Mouse (Mus musculus): ENCODE results near the gene Tcf7l2. TPM values are rescaled to one million over a fixed set of nuclear protein-coding genes. Genes with fewer than 3 reads are reported as not detected.
A peak's percentile ranks its signal among the peaks of the same experiment; 100 is the strongest.

Gene Tcf7l2
- total and polyA plus RNA-seq, 2 experiments, result 3.2 to 14.6 TPM

GRCm38 (mm10) chr19:55909039-55909438 is 167.4 kb downstream of the Tcf7l2 start:
- DNase-seq (ENCODE audit: extremely low read depth, low read depth, low spot score), result peak; percentile 30

DNA sequence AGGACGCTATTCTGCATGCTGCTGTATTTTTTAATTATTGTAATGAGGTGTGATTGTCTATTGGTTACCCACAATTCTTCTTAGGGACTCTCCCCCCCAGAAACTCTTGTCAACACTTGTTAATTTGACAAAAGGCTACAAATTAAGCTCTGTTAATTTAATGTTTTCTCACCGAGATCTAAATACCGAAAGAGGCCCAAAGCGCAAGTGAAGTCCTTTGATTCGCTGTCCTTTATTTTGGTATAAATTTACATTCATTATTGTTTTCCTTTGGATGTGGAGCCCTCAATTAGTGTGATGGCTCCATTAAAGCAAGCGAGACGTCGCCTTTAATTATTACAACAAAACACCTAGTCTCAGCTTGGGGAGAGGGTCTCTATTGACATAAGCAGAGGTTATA is 170.3 kb downstream of the Tcf7l2 start:
- H3K4me1 ChIP-seq (ENCODE audit: control insufficient read depth, insufficient read depth, low read length), result peaks cover 2% of the 10 kb centered on the region; the same call in 1 of the 2 replicates
- H3K36me3 ChIP-seq (ENCODE audit: control insufficient read depth, insufficient read depth, low read length), result peaks cover 50% of the 10 kb centered on the region
- no peaks in the 10 kb centered on the region; the same call in 1 of the 2 replicates for H3K79me2 ChIP-seq (ENCODE audit: control insufficient read depth, insufficient read depth, low read length)
- H3K4me3 ChIP-seq (ENCODE audit: insufficient read depth, low read depth, low read length), result no peak overlapping the region
- no peak overlapping the region for H3K27ac ChIP-seq (replicated peaks; ENCODE audit: insufficient read depth, low read depth, low read length)
- no peak overlapping the region for H3K9ac ChIP-seq (ENCODE audit: low read depth, low read length)
- WGBS, result 98% methylated on average over 8 of the region's 8 CpGs
- DNase-seq (ENCODE audit: extremely low read depth, low read depth, low spot score), result no peak
- TF ChIP-seq POLR2A (IDR thresholded peaks at IDR 0.05; ENCODE audit: extremely low read depth, insufficient read depth, low read length) (no peak), CTCF (IDR thresholded peaks at IDR 0.05; ENCODE audit: low read depth, low read length) (no peak)
- H3K27me3 ChIP-seq (ENCODE audit: control insufficient read depth, insufficient read depth, low read length), result no peaks in the 10 kb centered on the region

More at GRCm38 (mm10) chr19:55909039-55909438, 167.4 kb downstream of the Tcf7l2 start:
- TF ChIP-seq CTCF (IDR thresholded peaks at IDR 0.05; ENCODE audit: low read depth, low read length), result peak; percentile 39
- TF ChIP-seq POLR2A (IDR thresholded peaks at IDR 0.05; ENCODE audit: extremely low read depth, insufficient read depth, low read length), result no peak
- H3K27me3 ChIP-seq (ENCODE audit: control insufficient read depth, insufficient read depth, low read length), result no peaks in the 10 kb centered on the region
- peaks cover 3% of the 10 kb centered on the region; the same call in 1 of the 2 replicates for H3K79me2 ChIP-seq (ENCODE audit: control insufficient read depth, insufficient read depth, low read length)
- H3K9ac ChIP-seq (ENCODE audit: low read depth, low read length), result no peak overlapping the region
- H3K27ac ChIP-seq (replicated peaks; ENCODE audit: insufficient read depth, low read depth, low read length), result no peak overlapping the region
- H3K36me3 ChIP-seq (ENCODE audit: control insufficient read depth, insufficient read depth, low read length), result peaks cover 43% of the 10 kb centered on the region
- H3K4me3 ChIP-seq (ENCODE audit: insufficient read depth, low read depth, low read length), result no peak overlapping the region
- H3K4me1 ChIP-seq (ENCODE audit: control insufficient read depth, insufficient read depth, low read length), result no peaks in the 10 kb centered on the region
- WGBS, result 85% methylated on average over 7 of the region's 7 CpGs

DNA sequence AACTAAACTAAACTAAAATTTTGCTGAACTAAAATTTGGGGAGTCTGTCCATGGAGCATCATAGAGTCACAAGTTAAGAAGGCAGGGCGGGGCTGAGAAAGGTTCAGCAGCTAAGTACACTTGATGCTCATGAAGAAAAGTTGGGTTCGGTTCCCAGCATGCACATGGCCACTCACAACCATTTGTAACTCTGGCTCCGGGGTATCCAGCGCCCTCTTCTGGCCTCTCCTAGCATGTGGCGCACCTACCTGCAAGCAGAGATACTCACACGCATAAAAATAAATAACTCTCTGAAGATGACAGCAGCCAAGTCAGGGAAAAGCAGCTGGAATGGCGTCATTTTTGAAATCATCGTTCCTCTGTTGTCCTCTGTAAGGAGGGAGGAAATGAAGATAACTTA is 171.2 kb downstream of the Tcf7l2 start:
- H3K27me3 ChIP-seq (ENCODE audit: control insufficient read depth, insufficient read depth, low read length), result no peaks in the 10 kb centered on the region
- no peak for DNase-seq (ENCODE audit: extremely low read depth, low read depth, low spot score)
- TF ChIP-seq CTCF (IDR thresholded peaks at IDR 0.05; ENCODE audit: low read depth, low read length) (peak; percentile 8; the same call in 1 of the 2 replicates), POLR2A (IDR thresholded peaks at IDR 0.05; ENCODE audit: extremely low read depth, insufficient read depth, low read length) (no peak)
- H3K36me3 ChIP-seq (ENCODE audit: control insufficient read depth, insufficient read depth, low read length), result peaks cover 52% of the 10 kb centered on the region
- H3K4me1 ChIP-seq (ENCODE audit: control insufficient read depth, insufficient read depth, low read length), result peaks cover 2% of the 10 kb centered on the region; the same call in 1 of the 2 replicates
- H3K27ac ChIP-seq (replicated peaks; ENCODE audit: insufficient read depth, low read depth, low read length), result no peak overlapping the region
- no peaks in the 10 kb centered on the region; the same call in 1 of the 2 replicates for H3K79me2 ChIP-seq (ENCODE audit: control insufficient read depth, insufficient read depth, low read length)
- 96% methylated on average over 8 of the region's 8 CpGs for WGBS
- H3K9ac ChIP-seq (ENCODE audit: low read depth, low read length), result no peak overlapping the region
- no peak overlapping the region for H3K4me3 ChIP-seq (ENCODE audit: insufficient read depth, low read depth, low read length)

- Histone ChIP-seq H3K27me3 (ENCODE audit: control insufficient read depth, insufficient read depth, low read length) (no peaks in the 10 kb centered on the region), H3K79me2 (ENCODE audit: control insufficient read depth, insufficient read depth, low read length) (no peaks in the 10 kb centered on the region; the same call in 1 of the 2 replicates), H3K27ac (replicated peaks; ENCODE audit: insufficient read depth, low read depth, low read length) (no peak overlapping the region), H3K4me3 (ENCODE audit: insufficient read depth, low read depth, low read length) (no peak overlapping the region), H3K4me1 (ENCODE audit: control insufficient read depth, insufficient read depth, low read length) (peaks cover 2% of the 10 kb centered on the region; the same call in 1 of the 2 replicates), H3K9ac (ENCODE audit: low read depth, low read length) (no peak overlapping the region), H3K36me3 (ENCODE audit: control insufficient read depth, insufficient read depth, low read length) (peaks cover 50% of the 10 kb centered on the region)
- no peak for DNase-seq (ENCODE audit: extremely low read depth, low read depth, low spot score)
- TF ChIP-seq CTCF (IDR thresholded peaks at IDR 0.05; ENCODE audit: low read depth, low read length), result no peak
- TF ChIP-seq POLR2A (IDR thresholded peaks at IDR 0.05; ENCODE audit: extremely low read depth, insufficient read depth, low read length), result no peak
- 92% methylated on average over 10 of the region's 10 CpGs for WGBS
Measured at GRCm38 (mm10) chr19:55913585-55913984, 172.0 kb downstream of the Tcf7l2 start.

DNA sequence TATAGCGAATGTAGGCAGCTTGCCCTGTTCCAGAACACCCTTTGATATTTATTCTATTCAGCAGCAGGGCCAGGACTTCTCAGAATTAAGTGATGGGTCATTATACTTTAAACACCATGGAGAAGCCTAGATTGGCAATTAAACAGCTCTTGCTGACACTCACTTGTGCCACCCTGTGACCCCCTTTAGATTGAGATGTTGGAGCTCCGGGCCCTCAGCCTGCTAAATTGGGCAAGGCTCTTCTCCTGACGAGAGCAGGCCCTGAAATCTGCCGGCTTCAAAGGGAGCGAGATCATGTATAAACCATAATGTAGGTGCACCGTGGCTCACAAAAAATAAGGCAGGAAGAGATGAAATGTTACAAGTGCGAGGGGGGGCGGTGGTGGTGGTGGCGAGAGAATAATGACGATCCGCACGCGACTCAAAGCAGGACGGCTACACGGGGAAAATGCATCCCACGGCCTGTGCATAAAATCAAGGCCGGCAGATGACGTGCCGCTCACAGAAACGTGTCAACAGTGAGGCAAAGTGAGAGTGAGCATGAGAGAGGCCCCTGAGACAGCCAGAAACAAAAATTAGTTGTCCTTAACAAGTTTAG is 173.1 kb downstream of the Tcf7l2 start:
- Histone ChIP-seq H3K79me2 (ENCODE audit: control insufficient read depth, insufficient read depth, low read length) (no peaks in the 10 kb centered on the region; the same call in 1 of the 2 replicates), H3K27ac (replicated peaks; ENCODE audit: insufficient read depth, low read depth, low read length) (no peak overlapping the region), H3K36me3 (ENCODE audit: control insufficient read depth, insufficient read depth, low read length) (peaks cover 54% of the 10 kb centered on the region), H3K4me3 (ENCODE audit: insufficient read depth, low read depth, low read length) (no peak overlapping the region), H3K27me3 (ENCODE audit: control insufficient read depth, insufficient read depth, low read length) (no peaks in the 10 kb centered on the region), H3K9ac (ENCODE audit: low read depth, low read length) (no peak overlapping the region), H3K4me1 (ENCODE audit: control insufficient read depth, insufficient read depth, low read length) (peaks cover 2% of the 10 kb centered on the region; the same call in 1 of the 2 replicates)
- TF ChIP-seq POLR2A (IDR thresholded peaks at IDR 0.05; ENCODE audit: extremely low read depth, insufficient read depth, low read length) (no peak), CTCF (IDR thresholded peaks at IDR 0.05; ENCODE audit: low read depth, low read length) (no peak)
- WGBS, result 95% methylated on average over 20 of the region's 20 CpGs
- DNase-seq (ENCODE audit: extremely low read depth, low read depth, low spot score), result no peak

DNA sequence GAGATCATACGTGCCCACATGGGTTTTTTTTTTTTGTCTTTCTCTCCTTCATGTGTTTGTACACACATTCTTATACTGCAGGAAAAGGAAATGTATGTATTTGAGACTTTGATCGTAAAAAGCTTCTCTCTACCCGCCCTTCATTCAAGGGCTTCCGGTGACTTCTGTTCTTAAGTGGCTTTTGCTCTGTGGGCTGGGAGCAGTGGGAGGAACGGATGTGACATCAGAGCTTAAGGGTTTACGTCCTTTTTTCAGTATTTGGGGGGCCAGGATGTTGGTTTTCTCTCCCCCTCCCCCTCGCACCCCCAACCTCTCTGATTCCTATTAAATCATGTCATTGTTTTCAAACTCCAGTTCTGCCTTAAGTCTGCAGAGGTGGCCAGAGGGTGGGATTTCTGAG is 173.9 kb downstream of the Tcf7l2 start:
- Histone ChIP-seq H3K36me3 (ENCODE audit: control insufficient read depth, insufficient read depth, low read length) (peaks cover 53% of the 10 kb centered on the region), H3K4me1 (ENCODE audit: control insufficient read depth, insufficient read depth, low read length) (peaks cover 2% of the 10 kb centered on the region; the same call in 1 of the 2 replicates), H3K4me3 (ENCODE audit: insufficient read depth, low read depth, low read length) (no peak overlapping the region), H3K27me3 (ENCODE audit: control insufficient read depth, insufficient read depth, low read length) (no peaks in the 10 kb centered on the region), H3K79me2 (ENCODE audit: control insufficient read depth, insufficient read depth, low read length) (no peaks in the 10 kb centered on the region), H3K9ac (ENCODE audit: low read depth, low read length) (no peak overlapping the region), H3K27ac (replicated peaks; ENCODE audit: insufficient read depth, low read depth, low read length) (no peak overlapping the region)
- no peak for TF ChIP-seq CTCF (IDR thresholded peaks at IDR 0.05; ENCODE audit: low read depth, low read length)
- TF ChIP-seq POLR2A (IDR thresholded peaks at IDR 0.05; ENCODE audit: extremely low read depth, insufficient read depth, low read length), result no peak
- WGBS, result 85% methylated on average over 7 of the region's 7 CpGs
- DNase-seq (ENCODE audit: extremely low read depth, low read depth, low spot score), result no peak

All from liver, adult 2 months (tissue).